Mouse (Mus musculus): ENCODE measurements around the gene 4933417A18Rik.
"Not testable (repeated sequence)": the region's sequence is repeated elsewhere in the genome, so short reads cannot be mapped to it uniquely, and the experiment has no call there.

Gene 4933417A18Rik

GRCm38 (mm10) chr13:34976116-34976515 is 51.9 kb downstream of the 4933417A18Rik start:
- no peak for DNase-seq

- DNase-seq, result no peak
These were observed 53.2 kb downstream of the 4933417A18Rik start for GRCm38 (mm10) chr13:34977410-34977809.

GRCm38 (mm10) chr13:34978635-34979034 is 54.4 kb downstream of the 4933417A18Rik start:
- DNase-seq, result not testable (repeated sequence)

GRCm38 (mm10) chr13:34983479-34983878 is 59.3 kb downstream of the 4933417A18Rik start:
- DNase-seq, result not testable (repeated sequence)

- DNase-seq, result no peak
These were observed 67.5 kb downstream of the 4933417A18Rik start for GRCm38 (mm10) chr13:34991581-34992273.

GRCm38 (mm10) chr13:34993085-34993484 is 68.9 kb downstream of the 4933417A18Rik start:
- peak; percentile 3 for DNase-seq

- DNase-seq, result peak; percentile 60
These were observed 69.4 kb downstream of the 4933417A18Rik start for GRCm38 (mm10) chr13:34993595-34993982.

GRCm38 (mm10) chr13:34993983-34994811 is 70.0 kb downstream of the 4933417A18Rik start:
- DNase-seq, result peak; percentile 96

- DNase-seq, result no peak
These were observed 71.7 kb downstream of the 4933417A18Rik start for GRCm38 (mm10) chr13:34995925-34996324.

Data from embryo, embryonic 11 days (tissue).